Mouse (Mus musculus): ENCODE measurements around the gene Tia1. TPM values are rescaled to one million over a fixed set of nuclear protein-coding genes. Genes with fewer than 3 reads are reported as not detected.

Gene Tia1
- polyA plus RNA-seq, 1 experiment from 2014 or later, result 110 TPM

GRCm38 (mm10) chr6:86382551-86382950, 21.5 kb upstream of the Tia1 start:
- Histone ChIP-seq H3K9me3 (ENCODE audit: control insufficient read depth, low read length) (no peaks in the 10 kb centered on the region), H3K4me3 (ENCODE audit: low read length) (no peak overlapping the region), H3K4me2 (ENCODE audit: low read depth, low read length) (no peak overlapping the region), H3K27ac (ENCODE audit: low read length) (no peak overlapping the region), H3K27me3 (replicated peaks; ENCODE audit: control insufficient read depth, insufficient read depth, low read length) (no peaks in the 10 kb centered on the region), H3K36me3 (ENCODE audit: control insufficient read depth, insufficient read depth, low read length) (peaks cover 8% of the 10 kb centered on the region), H3K9ac (ENCODE audit: low read depth, low read length) (no peak overlapping the region), H3K4me1 (ENCODE audit: control insufficient read depth, insufficient read depth, low read length) (no peaks in the 10 kb centered on the region)
- ATAC-seq, result no peak

GRCm38 (mm10) chr6:86383370-86383769, 20.6 kb upstream of the Tia1 start:
- H3K4me2 ChIP-seq (ENCODE audit: low read depth, low read length), result no peak overlapping the region
- no peak overlapping the region for H3K27ac ChIP-seq (ENCODE audit: low read length)
- H3K4me3 ChIP-seq (ENCODE audit: low read length), result no peak overlapping the region
- H3K4me1 ChIP-seq (ENCODE audit: control insufficient read depth, insufficient read depth, low read length), result no peaks in the 10 kb centered on the region
- H3K9ac ChIP-seq (ENCODE audit: low read depth, low read length), result no peak overlapping the region
- WGBS, result 53% methylated on average over 16 of the region's 16 CpGs
- H3K36me3 ChIP-seq (ENCODE audit: control insufficient read depth, insufficient read depth, low read length), result peaks cover 11% of the 10 kb centered on the region
- no peaks in the 10 kb centered on the region for H3K9me3 ChIP-seq (ENCODE audit: control insufficient read depth, low read length)
- no peak for ATAC-seq
- no peaks in the 10 kb centered on the region for H3K27me3 ChIP-seq (replicated peaks; ENCODE audit: control insufficient read depth, insufficient read depth, low read length)

DNA sequence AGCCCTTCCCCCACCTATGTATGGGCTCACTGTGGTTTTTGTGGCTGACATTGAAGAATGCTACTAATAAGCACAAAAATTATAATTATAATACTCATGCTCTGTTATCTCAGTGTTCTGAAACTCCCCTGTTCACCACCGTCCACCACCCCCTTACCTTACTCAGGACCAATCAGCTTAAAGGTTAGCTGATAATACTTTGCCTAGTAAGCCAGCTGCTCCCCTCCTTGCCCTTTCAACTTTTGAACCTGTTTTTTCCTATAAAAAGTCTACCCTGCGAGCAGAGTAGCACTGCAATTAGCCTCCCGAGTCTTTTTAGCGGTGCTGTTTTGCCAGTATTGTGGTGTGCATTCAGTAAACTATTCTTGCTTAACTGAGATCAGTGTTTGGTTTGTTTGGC, 19.3 kb upstream of the Tia1 start:
- Histone ChIP-seq H3K27me3 (replicated peaks; ENCODE audit: control insufficient read depth, insufficient read depth, low read length) (no peaks in the 10 kb centered on the region), H3K27ac (ENCODE audit: low read length) (no peak overlapping the region), H3K36me3 (ENCODE audit: control insufficient read depth, insufficient read depth, low read length) (peaks cover 15% of the 10 kb centered on the region; the same call in 1 of the 2 replicates), H3K9me3 (ENCODE audit: control insufficient read depth, low read length) (no peaks in the 10 kb centered on the region), H3K4me2 (ENCODE audit: low read depth, low read length) (no peak overlapping the region), H3K4me3 (ENCODE audit: low read length) (no peak overlapping the region), H3K9ac (ENCODE audit: low read depth, low read length) (no peak overlapping the region), H3K4me1 (ENCODE audit: control insufficient read depth, insufficient read depth, low read length) (no peaks in the 10 kb centered on the region)
- no peak for ATAC-seq
- WGBS, result 56% methylated on average over 4 of the region's 4 CpGs

- H3K27ac ChIP-seq (ENCODE audit: low read length), result no peak overlapping the region
- H3K4me1 ChIP-seq (ENCODE audit: control insufficient read depth, insufficient read depth, low read length), result no peaks in the 10 kb centered on the region
- WGBS, result 82% methylated on average over 5 of the region's 5 CpGs
- H3K27me3 ChIP-seq (replicated peaks; ENCODE audit: control insufficient read depth, insufficient read depth, low read length), result no peaks in the 10 kb centered on the region
- H3K4me3 ChIP-seq (ENCODE audit: low read length), result no peak overlapping the region
- no peak for ATAC-seq
- H3K36me3 ChIP-seq (ENCODE audit: control insufficient read depth, insufficient read depth, low read length), result peaks cover 21% of the 10 kb centered on the region
- no peak overlapping the region for H3K9ac ChIP-seq (ENCODE audit: low read depth, low read length)
- no peaks in the 10 kb centered on the region for H3K9me3 ChIP-seq (ENCODE audit: control insufficient read depth, low read length)
- no peak overlapping the region for H3K4me2 ChIP-seq (ENCODE audit: low read depth, low read length)
Observed at GRCm38 (mm10) chr6:86385362-86386104, 18.5 kb upstream of the Tia1 start.

GRCm38 (mm10) chr6:86387313-86387712, 16.7 kb upstream of the Tia1 start:
- no peak overlapping the region for H3K27ac ChIP-seq (ENCODE audit: low read length)
- no peak overlapping the region for H3K4me2 ChIP-seq (ENCODE audit: low read depth, low read length)
- no peak for ATAC-seq
- no peak overlapping the region for H3K4me3 ChIP-seq (ENCODE audit: low read length)
- H3K27me3 ChIP-seq (replicated peaks; ENCODE audit: control insufficient read depth, insufficient read depth, low read length), result no peaks in the 10 kb centered on the region
- H3K9me3 ChIP-seq (ENCODE audit: control insufficient read depth, low read length), result no peaks in the 10 kb centered on the region
- peaks cover 37% of the 10 kb centered on the region for H3K36me3 ChIP-seq (ENCODE audit: control insufficient read depth, insufficient read depth, low read length)
- 83% methylated on average over 12 of the region's 12 CpGs for WGBS
- no peaks in the 10 kb centered on the region for H3K4me1 ChIP-seq (ENCODE audit: control insufficient read depth, insufficient read depth, low read length)
- no peak overlapping the region for H3K9ac ChIP-seq (ENCODE audit: low read depth, low read length)

DNA sequence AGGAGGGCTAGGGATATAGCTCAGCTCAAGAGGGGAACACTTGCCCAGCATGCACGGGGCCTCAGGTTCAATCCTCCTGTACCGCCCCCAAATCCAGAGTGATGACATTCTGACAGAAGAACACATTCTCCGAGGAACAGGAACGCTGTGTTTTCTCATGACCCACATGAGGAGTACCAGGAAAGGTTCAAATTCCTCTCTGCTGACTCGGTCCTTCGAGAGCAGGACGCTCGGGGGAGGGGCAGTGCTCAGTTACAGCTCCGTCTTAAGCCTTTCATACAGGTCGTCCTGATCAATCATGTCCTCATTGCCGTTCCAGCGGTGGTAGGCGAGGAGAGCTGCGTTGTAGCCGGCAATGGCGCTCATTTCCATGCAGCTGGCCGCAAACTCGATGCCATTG, 15.6 kb upstream of the Tia1 start:
- Histone ChIP-seq H3K4me1 (ENCODE audit: control insufficient read depth, insufficient read depth, low read length) (no peaks in the 10 kb centered on the region), H3K27me3 (replicated peaks; ENCODE audit: control insufficient read depth, insufficient read depth, low read length) (no peaks in the 10 kb centered on the region), H3K4me2 (ENCODE audit: low read depth, low read length) (no peak overlapping the region), H3K4me3 (ENCODE audit: low read length) (no peak overlapping the region), H3K27ac (ENCODE audit: low read length) (no peak overlapping the region), H3K9me3 (ENCODE audit: control insufficient read depth, low read length) (no peaks in the 10 kb centered on the region), H3K36me3 (ENCODE audit: control insufficient read depth, insufficient read depth, low read length) (peaks cover 37% of the 10 kb centered on the region), H3K9ac (ENCODE audit: low read depth, low read length) (no peak overlapping the region)
- 76% methylated on average over 18 of the region's 18 CpGs for WGBS
- no peak for ATAC-seq

DNA sequence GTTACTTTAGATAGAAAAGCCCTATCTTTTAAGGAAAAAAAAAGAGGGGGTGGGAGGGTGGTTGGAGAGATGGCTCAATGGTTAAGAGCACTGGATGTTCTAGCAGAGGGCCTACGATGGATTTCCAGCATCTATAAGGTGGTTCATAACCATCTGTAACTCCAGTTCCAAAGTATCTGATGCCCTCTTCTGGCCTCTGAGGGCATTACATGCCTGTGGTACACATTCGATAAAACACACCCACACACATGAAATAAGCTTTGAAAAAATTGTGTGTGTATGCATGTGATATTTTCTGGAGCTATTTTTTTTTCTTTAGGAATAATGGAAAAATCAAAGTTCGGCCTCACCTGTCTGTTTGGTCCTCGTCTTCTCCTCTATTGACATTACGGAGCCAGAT, 12.7 kb upstream of the Tia1 start:
- Histone ChIP-seq H3K4me3 (ENCODE audit: low read length) (no peak overlapping the region), H3K4me2 (ENCODE audit: low read depth, low read length) (no peak overlapping the region), H3K9me3 (ENCODE audit: control insufficient read depth, low read length) (no peaks in the 10 kb centered on the region), H3K36me3 (ENCODE audit: control insufficient read depth, insufficient read depth, low read length) (peaks cover 36% of the 10 kb centered on the region), H3K9ac (ENCODE audit: low read depth, low read length) (no peak overlapping the region), H3K27me3 (replicated peaks; ENCODE audit: control insufficient read depth, insufficient read depth, low read length) (no peaks in the 10 kb centered on the region), H3K4me1 (ENCODE audit: control insufficient read depth, insufficient read depth, low read length) (peaks cover 14% of the 10 kb centered on the region), H3K27ac (ENCODE audit: low read length) (no peak overlapping the region)
- WGBS, result 92% methylated on average over 5 of the region's 5 CpGs
- ATAC-seq, result no peak

DNA sequence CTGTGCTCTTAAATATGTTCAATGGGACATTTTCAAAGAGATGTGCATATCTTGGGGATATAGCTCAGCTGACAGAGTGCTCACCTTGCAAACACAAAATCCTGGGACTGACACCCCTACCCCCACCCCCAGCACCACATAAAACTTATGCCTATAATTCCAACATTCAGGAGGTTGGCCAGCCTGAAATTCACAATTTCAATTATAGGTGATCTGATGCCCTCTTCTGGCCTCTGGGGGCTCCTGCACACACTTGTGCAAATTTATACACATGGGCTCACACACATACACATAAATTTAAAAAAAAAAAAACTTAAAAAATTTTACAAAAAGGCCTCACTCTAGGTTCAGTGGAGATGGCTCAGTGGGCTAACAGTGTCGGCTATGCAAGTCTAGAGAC, 10.8 kb upstream of the Tia1 start:
- no peak overlapping the region for H3K4me3 ChIP-seq (ENCODE audit: low read length)
- peaks cover 33% of the 10 kb centered on the region for H3K36me3 ChIP-seq (ENCODE audit: control insufficient read depth, insufficient read depth, low read length)
- no peak overlapping the region for H3K4me2 ChIP-seq (ENCODE audit: low read depth, low read length)
- no peak overlapping the region for H3K9ac ChIP-seq (ENCODE audit: low read depth, low read length)
- ATAC-seq, result no peak
- H3K27ac ChIP-seq (ENCODE audit: low read length), result no peak overlapping the region
- 90% methylated on average over 1 of the region's 1 CpGs for WGBS
- peaks cover 19% of the 10 kb centered on the region for H3K4me1 ChIP-seq (ENCODE audit: control insufficient read depth, insufficient read depth, low read length)
- no peaks in the 10 kb centered on the region for H3K9me3 ChIP-seq (ENCODE audit: control insufficient read depth, low read length)
- no peaks in the 10 kb centered on the region for H3K27me3 ChIP-seq (replicated peaks; ENCODE audit: control insufficient read depth, insufficient read depth, low read length)

DNA sequence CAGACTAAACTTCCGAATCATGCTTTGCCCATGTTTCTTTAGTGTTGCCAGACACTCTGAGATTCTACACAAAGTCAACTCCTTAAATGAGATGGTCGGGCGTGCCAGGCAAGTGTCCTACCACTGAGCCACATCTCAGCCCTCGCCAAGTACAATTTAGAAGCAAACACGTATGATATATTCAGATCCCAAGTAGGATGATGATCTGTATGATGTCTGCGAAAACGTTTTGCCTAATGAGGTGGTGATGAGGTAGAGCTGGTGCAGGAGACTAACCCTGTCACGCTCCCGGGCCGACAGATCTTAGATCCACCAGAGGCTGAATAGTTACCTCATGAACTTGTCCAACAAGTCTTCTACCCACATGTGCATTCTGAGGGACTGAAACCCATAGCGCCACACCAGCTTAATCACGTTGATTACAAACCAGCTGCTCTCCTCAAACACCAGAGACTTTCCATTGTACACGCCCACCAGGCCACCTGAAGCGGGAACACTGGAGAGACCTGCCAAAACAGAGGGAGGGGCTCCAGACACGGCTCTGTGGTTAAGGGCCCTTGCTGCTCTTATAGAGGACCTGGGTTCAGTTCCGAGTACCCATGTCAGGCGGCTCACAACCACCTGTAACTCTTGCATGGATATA, 9.8 kb upstream of the Tia1 start:
- H3K4me1 ChIP-seq (ENCODE audit: control insufficient read depth, insufficient read depth, low read length), result peaks cover 19% of the 10 kb centered on the region
- no peaks in the 10 kb centered on the region for H3K9me3 ChIP-seq (ENCODE audit: control insufficient read depth, low read length)
- no peak overlapping the region for H3K4me2 ChIP-seq (ENCODE audit: low read depth, low read length)
- H3K36me3 ChIP-seq (ENCODE audit: control insufficient read depth, insufficient read depth, low read length), result peaks cover 25% of the 10 kb centered on the region
- ATAC-seq, result no peak
- H3K27ac ChIP-seq (ENCODE audit: low read length), result no peak overlapping the region
- WGBS, result 84% methylated on average over 17 of the region's 17 CpGs
- H3K4me3 ChIP-seq (ENCODE audit: low read length), result no peak overlapping the region
- H3K9ac ChIP-seq (ENCODE audit: low read depth, low read length), result no peak overlapping the region
- no peaks in the 10 kb centered on the region for H3K27me3 ChIP-seq (replicated peaks; ENCODE audit: control insufficient read depth, insufficient read depth, low read length)

All from intestine, embryonic 16.5 days (tissue).